Mouse (Mus musculus) neutrophil, adult 5-6 weeks (primary cell): ENCODE measurements around the gene Acsl1. TPM values are rescaled to one million over a fixed set of nuclear protein-coding genes. Genes with fewer than 3 reads are reported as not detected.

Experiments
- ATAC-seq: fragments of 151-379, 151-347 bp; 2 replicates; pipeline ENCODE4 v1.8.0; 2017; ENCODE audit warnings: mild to moderate bottlenecking, moderate TSS enrichment; ENCODE audit not compliant: insufficient number of reproducible peaks, poor library complexity, low FRiP score, severe bottlenecking; ENCODE audit errors: extremely low read depth
- total RNA-seq: library from RNA; stranded (forward); fragments of 200-1000 nt; gene quantifications from 2 replicates; pipeline ENCODE4 v1.2.3, GENCODE M21; 2017

The Acsl1 gene
- total RNA-seq, 1 experiment from 2014 or later = 57.7 TPM

DNA sequence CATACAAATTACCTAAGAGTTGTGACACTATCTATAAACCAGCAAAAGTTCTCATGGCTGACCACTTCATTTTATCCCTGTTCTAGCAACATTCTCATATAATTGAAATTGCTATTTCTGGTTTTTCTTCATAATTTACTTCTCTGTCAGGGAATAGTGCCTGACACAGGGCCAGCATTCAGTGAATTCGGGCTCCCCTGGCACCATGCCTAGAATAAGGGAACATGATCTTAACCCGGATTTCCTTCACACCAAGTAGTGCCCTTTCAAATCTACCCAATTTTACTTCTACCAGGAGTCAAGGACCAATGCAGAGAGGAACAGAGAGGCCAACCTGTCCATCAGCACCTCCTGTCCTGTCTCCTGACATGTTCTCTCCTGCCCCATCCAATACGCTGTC is 114.7 kb downstream of the Acsl1 start:
- no peak for ATAC-seq

Other genes with a start within 250 kb of the Acsl1 start
- gene Helt, start 176.4 kb upstream of the Acsl1 start, total RNA-seq = not detected in 2 replicates
- gene Cenpu, start 81.0 kb downstream of the Acsl1 start, total RNA-seq = 5.9 and 10.5 TPM in 2 replicates
- 19.1 and 23.8 TPM in 2 replicates for gene Primpol, start 146.2 kb downstream of the Acsl1 start, total RNA-seq
- 61.6 and 61.9 TPM in 2 replicates for gene Casp3, start 146.3 kb downstream of the Acsl1 start, total RNA-seq